Mouse (Mus musculus) heart, adult 2 months (tissue): ENCODE measurements at regions not wholly inside any gene's neighbourhood (a gene's known extent, or its start where the extent isn't known, plus 50 kb on each side); places are given as distances from the start of the nearest gene placed in this dataset.

Experiments
- CTCF ChIP-seq: fragments of 200-600 bp; IDR thresholded peaks from 2 replicates; pipeline ENCODE4 v1.8.1; 2022; ENCODE audit warnings: antibody characterized with exemption, mild to moderate bottlenecking, moderate library complexity
- EP300 ChIP-seq: fragments of 200-500 bp; IDR thresholded peaks from 2 replicates; pipeline ENCODE4 v1.6.1; 2011; ENCODE audit warnings: low read depth, low read length, control low read depth; ENCODE audit not compliant: insufficient read depth
- POLR2A ChIP-seq: fragments of 200-500 bp; IDR thresholded peaks from 2 replicates; pipeline ENCODE4 v1.6.1; 2011; ENCODE audit warnings: mild to moderate bottlenecking, low read depth, low read length, control low read depth; ENCODE audit not compliant: insufficient read depth

- no peak for TF ChIP-seq POLR2A
- no peak for TF ChIP-seq CTCF
- no peak for TF ChIP-seq EP300
Measured at GRCm38 (mm10) chr11:48594429-48594828, 205.7 kb upstream of the Rack1 start.
